Mouse (Mus musculus): ENCODE results near the gene Elmo1. TPM values are rescaled to one million over a fixed set of nuclear protein-coding genes. Genes with fewer than 3 reads are reported as not detected.
"Not testable (repeated sequence)": the region's sequence is repeated elsewhere in the genome, so short reads cannot be mapped to it uniquely, and the experiment has no call there.

Elmo1 gene
- total and polyA plus RNA-seq, 2 experiments from 2014 or later: 6.5 to 17.9 TPM

GRCm38 (mm10) chr13:20632477-20632876 lies 542.1 kb downstream of the Elmo1 start:
- Histone ChIP-seq H3K27me3 (ENCODE audit: control insufficient read depth, insufficient read depth, low read length) (no peaks in the 10 kb centered on the region), H3K27ac (ENCODE audit: low read depth) (no peak overlapping the region), H3K4me1 (ENCODE audit: control insufficient read depth, insufficient read depth) (no peaks in the 10 kb centered on the region), H3K4me2 (ENCODE audit: low read depth, low read length) (no peak overlapping the region), H3K36me3 (replicated peaks; ENCODE audit: control insufficient read depth, insufficient read depth, low read length) (no peaks in the 10 kb centered on the region), H3K9ac (replicated peaks; ENCODE audit: low read depth, low read length) (no peak overlapping the region), H3K4me3 (ENCODE audit: low read depth, low read length) (no peak overlapping the region), H3K9me3 (replicated peaks; ENCODE audit: control insufficient read depth, low read length) (no peaks in the 10 kb centered on the region)
- WGBS: 28% methylated on average over 5 of the region's 5 CpGs
- DNase-seq (ENCODE audit: low spot score) (no peak), ATAC-seq (ENCODE audit: insufficient read depth, low read depth) (no peak)
- TF ChIP-seq CTCF (IDR thresholded peaks at IDR 0.05; ENCODE audit: low read depth) (no peak), EP300 (IDR thresholded peaks at IDR 0.05; ENCODE audit: low read depth) (no peak)

GRCm38 (mm10) chr13:20634679-20635078 lies 544.3 kb downstream of the Elmo1 start:
- H3K4me1 ChIP-seq (ENCODE audit: control insufficient read depth, insufficient read depth); H3K27me3 ChIP-seq (ENCODE audit: control insufficient read depth, insufficient read depth, low read length); H3K27ac ChIP-seq (ENCODE audit: low read depth); H3K9ac ChIP-seq (replicated peaks; ENCODE audit: low read depth, low read length); ATAC-seq (ENCODE audit: insufficient read depth, low read depth); H3K9me3 ChIP-seq (replicated peaks; ENCODE audit: control insufficient read depth, low read length); H3K4me2 ChIP-seq (ENCODE audit: low read depth, low read length); H3K36me3 ChIP-seq (replicated peaks; ENCODE audit: control insufficient read depth, insufficient read depth, low read length); DNase-seq (ENCODE audit: low spot score); H3K4me3 ChIP-seq (ENCODE audit: low read depth, low read length): not testable (repeated sequence)
- 73% methylated on average over 1 of the region's 2 CpGs for WGBS

- no peak overlapping the region for H3K27ac ChIP-seq (ENCODE audit: low read depth)
- no peaks in the 10 kb centered on the region for H3K4me1 ChIP-seq (ENCODE audit: control insufficient read depth, insufficient read depth)
- H3K4me3 ChIP-seq (ENCODE audit: low read depth, low read length): no peak overlapping the region
- ATAC-seq (ENCODE audit: insufficient read depth, low read depth) (no peak), DNase-seq (ENCODE audit: low spot score) (no peak)
- no peak overlapping the region for H3K4me2 ChIP-seq (ENCODE audit: low read depth, low read length)
- no peaks in the 10 kb centered on the region for H3K9me3 ChIP-seq (replicated peaks; ENCODE audit: control insufficient read depth, low read length)
- no peak for TF ChIP-seq EP300 (IDR thresholded peaks at IDR 0.05; ENCODE audit: low read depth)
- no peak for TF ChIP-seq CTCF (IDR thresholded peaks at IDR 0.05; ENCODE audit: low read depth)
- 55% methylated on average over 2 of the region's 2 CpGs for WGBS
- H3K9ac ChIP-seq (replicated peaks; ENCODE audit: low read depth, low read length): no peak overlapping the region
- no peaks in the 10 kb centered on the region for H3K36me3 ChIP-seq (replicated peaks; ENCODE audit: control insufficient read depth, insufficient read depth, low read length)
- H3K27me3 ChIP-seq (ENCODE audit: control insufficient read depth, insufficient read depth, low read length): no peaks in the 10 kb centered on the region
Measured at GRCm38 (mm10) chr13:20635646-20636045, 545.2 kb downstream of the Elmo1 start.
